Mouse (Mus musculus): ENCODE measurements around the gene Pgbd1. TPM values are rescaled to one million over a fixed set of nuclear protein-coding genes. Genes with fewer than 3 reads are reported as not detected.
"Not testable (repeated sequence)": the region's sequence is repeated elsewhere in the genome, so short reads cannot be mapped to it uniquely, and the experiment has no call there.

Gene Pgbd1
- polyA plus RNA-seq, 1 experiment from 2014 or later = 0.39 TPM

GRCm38 (mm10) chr13:21402287-21402846 is 38.5 kb downstream of the Pgbd1 start, which contains the start of gene Zkscan3:
Zkscan3 (minus strand) TSS chr13:21402755.
- WGBS (ENCODE audit: insufficient replicate concordance) = under 1% methylated on average over 35 of the region's 35 CpGs
- no peak for TF ChIP-seq CTCF (IDR thresholded peaks at IDR 0.05; ENCODE audit: low read depth)
- peak; percentile 51; the same call in 1 of the 2 replicates for TF ChIP-seq EP300 (IDR thresholded peaks at IDR 0.05; ENCODE audit: low read depth)
- Histone ChIP-seq H3K4me3 (ENCODE audit: low read depth, low read length) (peak within 1 kb of the TSS; percentile 81), H3K4me2 (ENCODE audit: low read depth, low read length) (peak within 1 kb of the TSS; percentile 76), H3K9ac (replicated peaks) (peak within 1 kb of the TSS; percentile 86), H3K27me3 (ENCODE audit: insufficient read depth, low read length) (no peaks in the 10 kb centered on the region), H3K36me3 (replicated peaks; ENCODE audit: insufficient read depth, low read length) (peaks cover 9% of the 10 kb centered on the region), H3K9me3 (ENCODE audit: low read length) (no peaks in the 10 kb centered on the region), H3K4me1 (ENCODE audit: insufficient read depth) (peaks cover 9% of the 10 kb centered on the region), H3K27ac (ENCODE audit: low read depth) (peak within 1 kb of the TSS; percentile 82)
- ATAC-seq (peak; percentile 94), DNase-seq (peak; percentile 90)

GRCm38 (mm10) chr13:21401636-21402286 is 39.1 kb downstream of the Pgbd1 start:
- DNase-seq (no peak), ATAC-seq (peak; percentile 42)
- Histone ChIP-seq H3K4me1 (ENCODE audit: insufficient read depth) (peaks cover 9% of the 10 kb centered on the region), H3K9ac (replicated peaks) (peak overlapping the region; percentile 86), H3K4me2 (ENCODE audit: low read depth, low read length) (peak overlapping the region; percentile 76), H3K27me3 (ENCODE audit: insufficient read depth, low read length) (no peaks in the 10 kb centered on the region), H3K9me3 (ENCODE audit: low read length) (no peaks in the 10 kb centered on the region), H3K27ac (ENCODE audit: low read depth) (peak overlapping the region; percentile 82), H3K36me3 (replicated peaks; ENCODE audit: insufficient read depth, low read length) (peaks cover 13% of the 10 kb centered on the region), H3K4me3 (ENCODE audit: low read depth, low read length) (peak overlapping the region; percentile 81)
- 7% methylated on average over 12 of the region's 12 CpGs for WGBS (ENCODE audit: insufficient replicate concordance)
- TF ChIP-seq CTCF (IDR thresholded peaks at IDR 0.05; ENCODE audit: low read depth) (no peak), EP300 (IDR thresholded peaks at IDR 0.05; ENCODE audit: low read depth) (peak; percentile 8; the same call in 1 of the 2 replicates)

GRCm38 (mm10) chr13:21401166-21401565 is 39.7 kb downstream of the Pgbd1 start:
- ATAC-seq = no peak
- H3K27ac ChIP-seq (ENCODE audit: low read depth) = 0 out of 2 replicates have a peak overlapping the region, but pooled peaks have one; percentile 25
- H3K4me3 ChIP-seq (ENCODE audit: low read depth, low read length) = peak overlapping the region; percentile 81
- TF ChIP-seq EP300 (IDR thresholded peaks at IDR 0.05; ENCODE audit: low read depth) (no peak), CTCF (IDR thresholded peaks at IDR 0.05; ENCODE audit: low read depth) (no peak)
- 61% methylated on average over 3 of the region's 3 CpGs for WGBS (ENCODE audit: insufficient replicate concordance)
- H3K9ac ChIP-seq (replicated peaks) = peak overlapping the region; percentile 86
- no peak for DNase-seq
- peaks cover 14% of the 10 kb centered on the region for H3K36me3 ChIP-seq (replicated peaks; ENCODE audit: insufficient read depth, low read length)
- H3K4me1 ChIP-seq (ENCODE audit: insufficient read depth) = peaks cover 9% of the 10 kb centered on the region
- H3K27me3 ChIP-seq (ENCODE audit: insufficient read depth, low read length) = no peaks in the 10 kb centered on the region
- H3K4me2 ChIP-seq (ENCODE audit: low read depth, low read length) = peak overlapping the region; percentile 76
- no peaks in the 10 kb centered on the region for H3K9me3 ChIP-seq (ENCODE audit: low read length)

DNA sequence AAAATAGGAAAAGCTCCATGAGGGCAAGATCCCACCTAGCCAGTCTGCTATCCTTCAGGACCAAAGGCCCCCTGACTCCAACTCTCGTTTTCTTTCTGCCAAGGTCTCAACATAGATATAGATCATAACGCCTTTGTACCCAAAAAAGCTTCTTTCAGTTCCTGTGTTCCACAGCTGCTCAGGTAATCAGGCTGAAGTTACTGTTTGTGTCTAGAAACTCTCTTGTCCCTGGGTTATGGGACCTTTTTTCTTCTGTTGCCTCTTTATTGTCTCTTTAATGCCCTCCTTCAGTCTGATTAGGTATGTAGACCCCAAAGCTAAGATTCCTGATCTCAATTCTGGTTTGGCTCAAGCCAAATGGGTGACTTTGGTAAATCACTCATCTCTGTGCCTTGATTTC is 43.4 kb downstream of the Pgbd1 start:
- WGBS (ENCODE audit: insufficient replicate concordance) = 65% methylated on average over 2 of the region's 2 CpGs
- no peak for ATAC-seq
- H3K27ac ChIP-seq (ENCODE audit: low read depth) = no peak overlapping the region
- H3K27me3 ChIP-seq (ENCODE audit: insufficient read depth, low read length) = no peaks in the 10 kb centered on the region
- no peak overlapping the region for H3K4me2 ChIP-seq (ENCODE audit: low read depth, low read length)
- no peak for DNase-seq
- peaks cover 39% of the 10 kb centered on the region for H3K36me3 ChIP-seq (replicated peaks; ENCODE audit: insufficient read depth, low read length)
- no peaks in the 10 kb centered on the region for H3K9me3 ChIP-seq (ENCODE audit: low read length)
- H3K9ac ChIP-seq (replicated peaks) = no peak overlapping the region
- TF ChIP-seq EP300 (IDR thresholded peaks at IDR 0.05; ENCODE audit: low read depth) = no peak
- no peak for TF ChIP-seq CTCF (IDR thresholded peaks at IDR 0.05; ENCODE audit: low read depth)
- no peak overlapping the region for H3K4me3 ChIP-seq (ENCODE audit: low read depth, low read length)
- H3K4me1 ChIP-seq (ENCODE audit: insufficient read depth) = peaks cover 9% of the 10 kb centered on the region

DNA sequence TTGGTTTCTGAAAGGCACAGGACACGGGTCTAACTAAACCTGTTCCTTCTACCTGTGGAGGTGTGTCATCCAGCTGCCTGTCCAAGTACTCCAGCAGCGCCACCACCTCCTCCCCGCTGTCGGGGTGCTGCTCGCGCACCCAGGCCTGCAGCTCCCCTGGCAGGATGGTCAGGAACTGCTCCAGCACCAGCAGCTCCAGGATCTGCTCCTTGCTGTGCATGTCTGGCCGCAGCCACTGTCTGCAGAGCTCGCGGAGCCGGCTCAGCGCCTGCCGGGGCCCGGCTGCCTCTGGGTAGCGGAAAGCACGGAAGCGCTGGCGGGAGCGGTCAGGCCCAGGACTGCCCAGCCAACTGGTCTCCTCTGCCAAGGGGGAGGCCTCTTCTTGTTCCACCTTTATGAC is 44.8 kb downstream of the Pgbd1 start:
- H3K4me1 ChIP-seq (ENCODE audit: insufficient read depth); H3K4me3 ChIP-seq (ENCODE audit: low read depth, low read length); ATAC-seq; H3K27me3 ChIP-seq (ENCODE audit: insufficient read depth, low read length); H3K27ac ChIP-seq (ENCODE audit: low read depth); H3K4me2 ChIP-seq (ENCODE audit: low read depth, low read length); H3K9me3 ChIP-seq (ENCODE audit: low read length); DNase-seq; H3K9ac ChIP-seq (replicated peaks): not testable (repeated sequence)
- WGBS (ENCODE audit: insufficient replicate concordance) = 96% methylated on average over 9 of the region's 18 CpGs
- H3K36me3 ChIP-seq (replicated peaks; ENCODE audit: insufficient read depth, low read length) = peaks cover 52% of the 10 kb centered on the region

DNA sequence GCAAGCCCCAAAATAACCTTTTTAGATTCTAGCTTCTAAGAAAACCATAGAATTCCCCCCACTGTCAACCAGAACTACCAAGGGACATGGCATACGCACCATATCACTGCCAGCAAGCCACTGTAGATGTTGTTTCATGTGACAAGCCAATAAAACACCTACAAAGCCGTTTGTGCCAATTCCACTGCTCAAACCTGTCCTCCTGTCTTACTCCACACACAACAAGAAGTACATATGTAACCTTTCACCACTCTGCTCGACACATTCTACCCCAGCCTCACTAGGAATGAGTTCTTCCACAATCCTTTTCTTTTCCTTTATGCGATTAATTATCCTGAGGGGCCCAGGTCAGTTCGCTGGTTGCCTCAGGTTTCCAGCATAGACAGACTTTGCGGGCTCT is 45.2 kb downstream of the Pgbd1 start:
- ATAC-seq (no peak), DNase-seq (no peak)
- Histone ChIP-seq H3K4me2 (ENCODE audit: low read depth, low read length) (no peak overlapping the region), H3K36me3 (replicated peaks; ENCODE audit: insufficient read depth, low read length) (peaks cover 56% of the 10 kb centered on the region), H3K9me3 (ENCODE audit: low read length) (no peaks in the 10 kb centered on the region), H3K27me3 (ENCODE audit: insufficient read depth, low read length) (no peaks in the 10 kb centered on the region), H3K4me3 (ENCODE audit: low read depth, low read length) (no peak overlapping the region), H3K9ac (replicated peaks) (no peak overlapping the region), H3K27ac (ENCODE audit: low read depth) (no peak overlapping the region), H3K4me1 (ENCODE audit: insufficient read depth) (no peaks in the 10 kb centered on the region)
- 91% methylated on average over 6 of the region's 6 CpGs for WGBS (ENCODE audit: insufficient replicate concordance)
- no peak for TF ChIP-seq CTCF (IDR thresholded peaks at IDR 0.05; ENCODE audit: low read depth)
- TF ChIP-seq EP300 (IDR thresholded peaks at IDR 0.05; ENCODE audit: low read depth) = no peak
